Mouse (Mus musculus): ENCODE measurements around the gene Lama5.

GRCm38 (mm10) chr2:180262891-180263290 lies 37.2 kb upstream of the Lama5 start:
- TF ChIP-seq POLR2A (IDR thresholded peaks at IDR 0.05; ENCODE audit: control insufficient read depth, low read depth, low read length) (no peak), CTCF (IDR thresholded peaks at IDR 0.05; ENCODE audit: control insufficient read depth, insufficient read depth, insufficient replicate concordance, low read depth, low read length) (no peak)
